Mouse (Mus musculus) midbrain, embryonic 14.5 days (tissue): Measurements from ENCODE around the gene Tatdn3. TPM values are rescaled to one million over a fixed set of nuclear protein-coding genes. Genes with fewer than 3 reads are reported as not detected.

Experiments
- ATAC-seq: fragments of 200-750 bp; cut with Nextera tagmentation; 2 replicates; pipeline ENCODE4 v1.8.0; 2017; ENCODE audit warnings: moderate number of reproducible peaks, moderate library complexity; ENCODE audit not compliant: low FRiP score, low TSS enrichment
- DNase-seq: peaks from one replicate; pipeline ENCODE4 v3.0.0-alpha.2; 2015
- H3K27ac ChIP-seq: fragments of 300-500 bp; sonication (generic); replicated peaks from 2 replicates; pipeline ENCODE4 v1.5.1; 2014; ENCODE audit warnings: mild to moderate bottlenecking, low read depth, low read length, moderate library complexity
- H3K27me3 ChIP-seq: fragments of 300-500 bp; sonication (generic); 2 replicates; pipeline ENCODE4 v1.6.1; 2014; ENCODE audit warnings: low read length, control low read depth, mixed read lengths; ENCODE audit not compliant: control insufficient read depth, insufficient read depth
- H3K36me3 ChIP-seq: fragments of 300-500 bp; sonication (generic); 2 replicates; pipeline ENCODE4 v1.6.1; 2014; ENCODE audit warnings: low read length, control low read depth; ENCODE audit not compliant: control insufficient read depth, insufficient read depth
- H3K4me1 ChIP-seq: fragments of 300-500 bp; sonication (generic); 2 replicates; pipeline ENCODE4 v1.6.1; 2014; ENCODE audit warnings: mild to moderate bottlenecking, antibody characterized with exemption, low read length, control low read depth; ENCODE audit not compliant: control insufficient read depth, insufficient read depth
- H3K4me2 ChIP-seq: fragments of 300-500 bp; sonication (generic); 2 replicates; pipeline ENCODE4 v1.6.1; 2014; ENCODE audit warnings: mild to moderate bottlenecking, low read length, moderate library complexity
- H3K4me3 ChIP-seq: fragments of 300-500 bp; sonication (generic); replicated peaks from 2 replicates; pipeline ENCODE4 v1.5.1; 2014; ENCODE audit warnings: low read depth, low read length
- H3K9ac ChIP-seq: fragments of 300-500 bp; sonication (generic); replicated peaks from 2 replicates; pipeline ENCODE4 v1.6.1; 2014; ENCODE audit warnings: mild to moderate bottlenecking, low read length, moderate library complexity
- H3K9me3 ChIP-seq: fragments of 300-500 bp; sonication (generic); 2 replicates; pipeline ENCODE4 v1.6.1; 2016; ENCODE audit warnings: low read length, control low read depth, mixed read lengths; ENCODE audit not compliant: control insufficient read depth
- WGBS: fragments of 180-500 bp; shearing (Covaris S2); extraction: QIAGEN DNeasy Blood & Tissue Kit; methylation state at CpG from one replicate; pipeline ENCODE4 v1.1.7; 2014; 5-methylcytosine and 5-hydroxymethylcytosine counted together
- polyA plus RNA-seq: library from polyadenylated mRNA; unstranded; fragments of >200 nt; fragmentation: Nextera tagmentation; extraction: Ambion mirVana; gene quantifications from 2 replicates; pipeline ENCODE4 v1.2.1, GENCODE M21; 2014

Gene Tatdn3
- polyA plus RNA-seq, 1 experiment from 2014 or later, result 16.0 TPM

- Histone ChIP-seq H3K27ac (no peak overlapping the region), H3K4me1 (no peaks in the 10 kb centered on the region), H3K9me3 (no peaks in the 10 kb centered on the region), H3K36me3 (peaks cover 23% of the 10 kb centered on the region), H3K4me3 (no peak overlapping the region), H3K9ac (no peak overlapping the region), H3K4me2 (no peak overlapping the region), H3K27me3 (no peaks in the 10 kb centered on the region)
- DNase-seq (no peak), ATAC-seq (no peak)
- 94% methylated on average over 6 of the region's 6 CpGs for WGBS
Measured at GRCm38 (mm10) chr1:191071613-191072012, 8.9 kb upstream of the Tatdn3 start.

- H3K4me3 ChIP-seq, result no peak overlapping the region
- 88% methylated on average over 4 of the region's 4 CpGs for WGBS
- H3K4me1 ChIP-seq, result no peaks in the 10 kb centered on the region
- ATAC-seq (no peak), DNase-seq (no peak)
- no peak overlapping the region for H3K27ac ChIP-seq
- no peaks in the 10 kb centered on the region for H3K27me3 ChIP-seq
- H3K9ac ChIP-seq, result no peak overlapping the region
- H3K4me2 ChIP-seq, result no peak overlapping the region
- H3K36me3 ChIP-seq, result peaks cover 23% of the 10 kb centered on the region
- no peaks in the 10 kb centered on the region for H3K9me3 ChIP-seq
Measured at GRCm38 (mm10) chr1:191070259-191070658, 7.5 kb upstream of the Tatdn3 start.

- H3K9ac ChIP-seq, result no peak overlapping the region
- H3K9me3 ChIP-seq, result no peaks in the 10 kb centered on the region
- no peak overlapping the region for H3K4me3 ChIP-seq
- no peak overlapping the region for H3K27ac ChIP-seq
- peaks cover 17% of the 10 kb centered on the region for H3K36me3 ChIP-seq
- H3K27me3 ChIP-seq, result no peaks in the 10 kb centered on the region
- H3K4me2 ChIP-seq, result no peak overlapping the region
- 86% methylated on average over 5 of the region's 5 CpGs for WGBS
- H3K4me1 ChIP-seq, result 0 out of 2 replicates have a peak, but pooled peaks cover under 1% of the 10 kb centered on the region
- no peak for ATAC-seq
- peak; percentile 9 for DNase-seq
Measured at GRCm38 (mm10) chr1:191068377-191068776, 5.6 kb upstream of the Tatdn3 start.

- DNase-seq (no peak), ATAC-seq (no peak)
- H3K27me3 ChIP-seq, result no peaks in the 10 kb centered on the region
- no peak overlapping the region for H3K4me2 ChIP-seq
- 81% methylated on average over 4 of the region's 4 CpGs for WGBS
- H3K9me3 ChIP-seq, result no peaks in the 10 kb centered on the region
- H3K9ac ChIP-seq, result no peak overlapping the region
- no peak overlapping the region for H3K4me3 ChIP-seq
- H3K36me3 ChIP-seq, result peaks cover 4% of the 10 kb centered on the region
- peaks cover 9% of the 10 kb centered on the region for H3K4me1 ChIP-seq
- no peak overlapping the region for H3K27ac ChIP-seq
Measured at GRCm38 (mm10) chr1:191065188-191065587, 2.5 kb upstream of the Tatdn3 start.

- no peak for ATAC-seq
- Histone ChIP-seq H3K27ac (no peak overlapping the region), H3K9ac (no peak overlapping the region), H3K4me3 (no peak overlapping the region), H3K9me3 (no peaks in the 10 kb centered on the region), H3K27me3 (no peaks in the 10 kb centered on the region), H3K4me1 (peaks cover 9% of the 10 kb centered on the region), H3K36me3 (no peaks in the 10 kb centered on the region), H3K4me2 (no peak overlapping the region)
- 89% methylated on average over 2 of the region's 2 CpGs for WGBS
- no peak for DNase-seq
Measured at GRCm38 (mm10) chr1:191064535-191064934, 1.8 kb upstream of the Tatdn3 start.

- Histone ChIP-seq H3K9ac (no peak overlapping the region; the same call in 1 of the 2 replicates), H3K27me3 (no peaks in the 10 kb centered on the region), H3K9me3 (no peaks in the 10 kb centered on the region), H3K27ac (no peak overlapping the region), H3K4me2 (peak overlapping the region; percentile 92), H3K4me3 (peak overlapping the region; percentile 74), H3K4me1 (peaks cover 9% of the 10 kb centered on the region), H3K36me3 (no peaks in the 10 kb centered on the region)
- no peak for DNase-seq
- 60% methylated on average over 9 of the region's 9 CpGs for WGBS
- no peak for ATAC-seq
Measured at GRCm38 (mm10) chr1:191063700-191064099, 968 bp upstream of the Tatdn3 start.

GRCm38 (mm10) chr1:191062241-191062780 is 421 bp downstream of the Tatdn3 start:
- 7% methylated on average over 15 of the region's 15 CpGs for WGBS
- Histone ChIP-seq H3K27ac (peak overlapping the region; percentile 55; the same call in 1 of the 2 replicates), H3K9me3 (no peaks in the 10 kb centered on the region), H3K36me3 (no peaks in the 10 kb centered on the region), H3K4me2 (peak overlapping the region; percentile 92), H3K27me3 (no peaks in the 10 kb centered on the region), H3K4me3 (peak overlapping the region; percentile 74), H3K4me1 (peaks cover 9% of the 10 kb centered on the region), H3K9ac (peak overlapping the region; percentile 75)
- ATAC-seq (peak; percentile 31; the same call in 1 of the 2 replicates), DNase-seq (no peak)

- DNase-seq, result no peak
- no peak overlapping the region for H3K4me3 ChIP-seq
- ATAC-seq, result no peak
- no peaks in the 10 kb centered on the region for H3K9me3 ChIP-seq
- WGBS, result 68% methylated on average over 3 of the region's 3 CpGs
- 0 out of 2 replicates have a peak, but pooled peaks cover 3% of the 10 kb centered on the region for H3K36me3 ChIP-seq
- no peak overlapping the region for H3K4me2 ChIP-seq
- peaks cover 5% of the 10 kb centered on the region for H3K4me1 ChIP-seq
- no peaks in the 10 kb centered on the region for H3K27me3 ChIP-seq
- no peak overlapping the region for H3K9ac ChIP-seq
- no peak overlapping the region for H3K27ac ChIP-seq
Measured at GRCm38 (mm10) chr1:191057461-191057860, 5.3 kb downstream of the Tatdn3 start.

GRCm38 (mm10) chr1:191055533-191055873 is 7.2 kb downstream of the Tatdn3 start:
- H3K4me2 ChIP-seq, result no peak overlapping the region
- no peaks in the 10 kb centered on the region for H3K9me3 ChIP-seq
- DNase-seq, result no peak
- H3K36me3 ChIP-seq, result 0 out of 2 replicates have a peak, but pooled peaks cover 3% of the 10 kb centered on the region
- H3K4me3 ChIP-seq, result no peak overlapping the region
- H3K27ac ChIP-seq, result no peak overlapping the region
- no peaks in the 10 kb centered on the region for H3K27me3 ChIP-seq
- ATAC-seq, result no peak
- WGBS, result 73% methylated on average over 2 of the region's 2 CpGs
- no peaks in the 10 kb centered on the region for H3K4me1 ChIP-seq
- H3K9ac ChIP-seq, result no peak overlapping the region
